Mouse (Mus musculus) telencephalon, adult 2 months (tissue): ENCODE measurements at regions not wholly inside any gene's neighbourhood (a gene's known extent, or its start where the extent isn't known, plus 50 kb on each side); places are given as distances from the start of the nearest gene placed in this dataset.
A peak's percentile ranks its signal among the peaks of the same experiment; 100 is the strongest.
"Not testable (repeated sequence)": the region's sequence is repeated elsewhere in the genome, so short reads cannot be mapped to it uniquely, and the experiment has no call there.

ENCODE experiments used
- DNase-seq: peaks from one replicate; pipeline ENCODE4 v3.0.0-alpha.2; 2011; ENCODE audit warnings: low read depth, low spot score

DNA sequence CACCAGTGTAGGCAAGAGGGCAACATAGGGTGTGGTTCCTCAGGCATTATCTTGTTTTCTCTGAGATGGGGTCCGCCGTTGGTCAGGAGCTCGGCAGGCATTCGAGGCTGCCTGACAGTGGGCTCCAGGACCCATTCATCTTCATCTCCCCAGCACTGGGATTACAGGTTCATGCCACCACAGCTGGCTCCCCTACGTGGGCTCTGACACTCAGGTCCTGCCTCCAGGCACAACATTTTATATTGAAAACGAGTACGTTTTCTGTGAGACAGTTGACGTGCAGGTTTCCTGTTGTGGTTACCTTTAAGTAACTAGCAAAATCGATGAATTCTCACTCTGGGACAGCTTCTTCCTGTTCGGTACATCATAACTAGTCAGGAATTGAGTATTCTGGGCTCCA, 157.3 kb upstream of the Arglu1 start:
- DNase-seq = no peak

DNA sequence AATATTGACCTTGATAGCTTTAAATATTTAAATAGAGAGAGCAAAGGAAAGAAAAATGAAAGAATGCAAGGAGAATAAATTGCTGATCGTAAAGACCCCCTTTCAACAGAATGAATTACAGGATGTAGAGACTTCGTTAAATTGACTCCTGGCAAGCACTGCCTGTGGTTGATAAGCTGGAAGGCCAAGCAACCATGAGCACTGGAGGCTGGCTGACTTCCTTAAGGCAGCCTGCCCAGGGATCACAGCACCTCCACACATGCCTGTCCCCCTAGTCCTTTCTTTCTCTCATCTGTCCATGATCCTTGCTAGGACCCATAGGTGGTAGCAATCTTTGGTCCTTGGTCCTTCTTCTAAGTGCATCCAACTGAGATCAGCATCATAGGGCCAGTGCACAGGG, 152.0 kb upstream of the Arglu1 start:
- no peak for DNase-seq

DNA sequence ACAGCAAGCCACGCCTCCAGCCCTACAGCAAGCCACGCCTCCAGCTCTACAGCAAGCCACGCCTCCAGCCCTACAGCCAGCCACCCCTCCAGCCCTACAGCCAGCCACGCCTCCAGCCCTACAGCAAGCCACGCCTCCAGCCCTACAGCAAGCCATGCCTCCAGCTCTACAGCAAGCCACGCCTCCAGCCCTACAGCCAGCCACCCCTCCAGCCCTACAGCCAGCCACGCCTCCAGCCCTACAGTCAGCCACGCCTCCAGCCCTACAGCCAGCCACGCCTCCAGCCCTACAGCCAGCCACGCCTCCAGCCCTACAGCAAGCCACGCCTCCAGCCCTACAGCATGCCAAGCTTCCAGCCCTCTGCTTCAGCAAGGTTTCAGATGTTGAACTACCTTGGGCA, 145.8 kb upstream of the Arglu1 start:
- DNase-seq = not testable (repeated sequence)

DNA sequence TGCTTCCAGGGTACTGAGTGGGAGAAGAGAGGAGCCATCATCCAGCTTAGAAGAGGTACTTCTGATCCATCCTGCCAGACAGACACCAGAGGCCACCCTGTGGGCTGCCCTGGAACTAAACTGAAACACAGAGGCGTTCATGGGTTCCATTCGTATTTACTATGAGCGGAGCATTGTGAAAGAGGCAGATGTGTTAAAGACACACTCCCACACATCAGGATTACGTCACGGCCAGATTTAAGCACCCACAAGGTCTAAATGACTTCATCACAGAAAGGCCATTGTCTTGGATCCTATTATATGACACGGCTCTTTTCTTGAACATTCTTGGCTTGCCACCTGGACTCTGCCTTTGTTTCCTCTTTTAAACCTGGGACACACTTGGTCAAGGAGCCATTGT, 141.0 kb upstream of the Arglu1 start:
- DNase-seq = no peak

DNA sequence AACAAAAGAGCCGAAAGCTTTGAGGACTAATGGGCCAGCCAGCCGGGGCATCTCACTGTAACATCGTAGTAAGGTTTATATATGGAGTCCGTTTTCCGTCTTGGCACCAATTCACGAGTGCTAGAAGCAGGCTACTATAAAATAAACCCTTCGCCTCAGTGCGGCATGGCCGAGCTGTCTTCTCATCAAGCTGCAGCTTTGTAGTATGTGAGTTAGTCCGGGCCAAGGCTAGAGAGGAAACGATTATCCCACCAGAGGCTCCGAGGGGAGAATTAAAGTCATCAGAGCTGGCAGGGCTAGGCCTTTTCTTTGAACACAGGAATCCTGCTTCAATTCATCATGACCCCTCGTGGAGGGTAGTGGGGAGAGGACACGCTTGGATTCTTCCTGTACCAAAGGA, 138.9 kb upstream of the Arglu1 start:
- no peak for DNase-seq

DNA sequence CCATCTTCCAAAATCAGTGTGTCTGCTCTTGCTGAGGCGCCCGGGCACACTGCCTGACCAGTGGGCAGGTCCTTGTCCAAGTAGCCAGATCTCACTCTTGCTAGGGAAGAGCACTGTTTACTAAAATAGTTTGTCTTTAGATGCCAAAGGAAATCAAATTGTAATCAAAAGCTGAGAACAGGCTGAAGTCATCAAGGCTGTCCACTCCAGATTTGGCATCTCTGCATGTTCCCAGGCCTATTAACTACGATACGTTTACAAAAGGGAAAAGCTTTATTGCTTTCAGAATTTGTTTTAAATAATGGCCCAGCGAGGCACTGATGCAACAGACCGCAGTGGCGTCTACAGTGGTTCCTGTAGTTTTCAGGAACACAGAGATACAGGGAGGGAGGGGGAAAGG, 137.2 kb upstream of the Arglu1 start:
- DNase-seq = no peak

DNA sequence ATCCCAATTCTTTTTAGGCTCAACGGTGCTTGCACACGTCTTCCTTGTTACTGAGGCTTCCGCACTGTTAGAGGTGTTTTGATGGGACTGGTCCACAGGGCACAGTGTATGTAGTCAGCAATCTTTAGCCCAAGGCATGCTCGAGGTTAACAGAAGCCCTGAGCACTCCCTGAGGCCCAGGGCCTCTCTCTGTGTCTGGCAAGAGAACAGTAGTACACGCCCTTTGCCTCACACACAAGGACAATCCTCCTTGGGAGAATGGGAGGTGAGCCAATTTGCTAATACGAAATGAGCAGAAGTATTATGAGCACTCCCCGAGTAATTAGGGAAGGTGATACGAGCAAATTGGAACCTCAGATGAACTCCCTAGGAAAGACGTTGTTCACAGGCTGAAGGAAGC, 136.5 kb upstream of the Arglu1 start:
- DNase-seq = no peak

DNA sequence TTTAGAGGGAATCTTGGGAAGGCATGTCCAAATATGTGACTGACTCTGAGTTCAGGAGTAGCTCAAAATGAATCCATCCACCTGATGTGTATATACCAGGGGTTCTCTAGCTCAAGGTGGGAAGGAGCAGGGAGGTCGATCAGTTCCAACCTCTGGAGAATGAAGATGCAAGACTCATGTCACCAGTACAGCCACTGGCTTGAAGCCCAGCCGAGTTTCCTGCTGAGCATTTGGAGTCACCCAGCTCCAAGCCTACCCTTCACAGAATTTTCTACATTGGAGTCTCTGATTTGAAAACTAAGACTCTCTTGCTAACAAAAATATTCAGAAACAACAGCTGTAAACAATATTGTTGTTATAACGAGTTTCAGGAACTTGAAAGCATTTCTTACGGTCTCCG, 134.6 kb upstream of the Arglu1 start:
- no peak for DNase-seq

DNA sequence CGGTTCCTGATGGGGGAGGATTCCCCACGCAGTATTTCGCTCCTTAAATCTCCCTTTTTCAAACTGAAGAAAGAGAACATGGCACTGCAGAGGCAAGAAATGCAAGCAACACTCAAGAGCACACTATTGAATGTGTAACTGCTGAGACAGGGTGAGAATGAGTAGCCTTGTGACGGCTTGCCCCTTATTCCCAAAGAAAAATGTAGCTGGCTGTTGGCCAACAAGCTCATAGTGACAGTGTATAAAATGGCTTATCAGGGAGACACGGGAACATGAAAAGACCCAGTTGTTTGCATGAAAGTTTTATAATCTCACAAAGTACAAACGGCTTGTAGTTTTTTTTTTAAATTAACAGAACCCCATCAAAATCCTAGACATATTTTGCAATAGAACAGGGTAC, 130.8 kb upstream of the Arglu1 start:
- no peak for DNase-seq

DNA sequence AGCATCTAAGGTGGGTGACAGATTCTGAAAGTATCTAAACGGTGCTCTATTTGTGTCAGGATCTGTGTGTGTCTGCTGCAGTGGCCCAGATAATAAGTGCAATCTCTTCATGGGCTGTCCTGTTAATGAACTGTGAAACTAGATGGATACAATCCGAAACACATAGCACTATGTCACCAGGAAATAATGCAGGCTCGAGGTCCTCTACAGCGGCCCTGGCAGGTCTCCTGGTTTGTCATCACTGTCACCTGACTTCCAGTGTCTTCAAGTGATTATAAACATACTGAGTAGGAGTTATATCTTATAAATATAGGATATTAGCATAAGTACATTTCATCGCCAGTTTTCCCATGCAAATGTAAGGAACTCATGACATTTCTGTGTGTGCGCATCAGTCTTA, 130.3 kb upstream of the Arglu1 start:
- no peak for DNase-seq

DNA sequence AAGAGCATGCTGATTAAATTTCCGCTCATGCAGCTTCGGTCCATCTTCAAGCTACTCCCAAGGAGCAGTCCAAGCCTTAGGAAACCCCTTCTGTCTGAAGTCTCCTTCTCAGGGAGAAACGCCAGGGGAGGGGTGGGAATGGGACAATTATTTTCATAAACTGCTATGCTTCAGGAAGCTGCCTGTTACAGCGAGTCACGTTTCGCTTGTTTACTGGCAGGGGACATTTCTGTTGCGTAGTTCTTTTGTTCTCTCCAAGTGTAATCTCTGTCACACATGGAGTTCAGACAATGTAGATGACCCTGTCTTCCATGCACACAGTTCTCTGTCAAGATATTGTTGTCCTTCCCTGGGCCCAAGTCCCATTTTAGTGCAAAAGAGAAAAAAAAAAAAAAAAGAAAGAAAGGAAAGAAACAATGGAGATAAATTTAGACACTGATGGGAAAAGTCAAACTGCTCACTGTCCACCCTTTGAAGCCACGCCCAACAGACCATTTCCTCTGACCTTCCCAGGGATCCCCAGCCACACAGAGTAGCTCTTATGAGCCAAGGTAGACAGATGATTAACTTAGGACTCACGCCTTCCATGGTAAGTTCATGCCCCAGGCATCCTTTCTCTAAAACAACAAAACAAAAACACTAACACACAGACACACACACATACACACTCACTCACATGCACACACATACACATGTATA, 129.1 kb upstream of the Arglu1 start:
- no peak for DNase-seq

DNA sequence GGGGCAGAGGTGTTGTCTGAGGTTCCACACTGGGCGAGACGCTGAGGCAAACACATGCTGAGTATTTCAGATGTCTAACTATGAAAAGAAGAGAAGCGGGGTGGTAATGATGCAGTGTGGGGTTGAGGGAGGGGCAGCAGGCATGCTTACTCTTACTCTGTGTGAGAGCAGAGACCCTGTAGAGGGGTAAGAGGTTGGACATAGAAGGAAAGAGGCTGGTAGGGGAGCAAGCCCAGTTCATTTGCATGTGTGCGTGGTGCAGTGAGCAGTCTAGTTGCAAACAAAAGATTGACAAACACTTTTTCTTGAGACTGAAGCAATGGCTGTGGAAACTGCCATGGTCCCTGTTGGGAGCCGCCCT, 122.5 kb upstream of the Arglu1 start:
- DNase-seq = no peak

DNA sequence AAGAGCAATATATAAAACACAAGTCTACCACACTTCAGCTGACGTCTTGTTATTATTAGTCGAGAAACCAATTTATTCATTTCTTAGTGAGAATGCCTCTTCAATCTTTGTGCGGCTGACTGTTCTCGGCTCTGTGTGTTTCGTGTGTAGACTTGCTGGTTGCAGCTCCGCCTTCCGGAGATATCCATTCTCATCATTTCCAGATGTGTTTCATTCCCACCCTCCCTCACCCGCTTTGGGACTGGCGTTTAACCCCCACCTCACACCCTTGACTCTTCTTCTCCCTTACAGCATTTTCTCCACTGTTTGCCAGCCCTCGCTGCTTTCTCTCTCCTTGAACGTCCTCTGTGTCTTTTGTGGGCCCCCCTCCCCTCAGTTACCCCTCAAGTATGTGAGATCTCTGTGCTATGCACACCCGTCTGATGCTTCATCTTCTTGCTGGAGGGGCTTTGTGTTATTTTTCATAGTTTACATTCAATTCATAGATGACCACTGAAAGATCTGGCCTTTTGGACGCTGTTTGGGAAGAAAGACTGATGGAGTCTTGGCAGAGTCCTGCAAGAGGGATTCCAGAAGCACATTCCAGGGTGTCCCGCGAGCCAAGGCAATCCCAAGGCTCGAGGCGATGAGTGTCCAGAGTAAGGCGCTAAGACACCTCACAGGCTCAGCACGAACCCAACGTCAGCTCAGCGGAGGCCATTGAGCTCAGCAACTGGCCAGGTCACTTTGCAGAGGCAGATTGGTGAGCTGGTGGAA, 121.9 kb upstream of the Arglu1 start:
- DNase-seq = no peak

DNA sequence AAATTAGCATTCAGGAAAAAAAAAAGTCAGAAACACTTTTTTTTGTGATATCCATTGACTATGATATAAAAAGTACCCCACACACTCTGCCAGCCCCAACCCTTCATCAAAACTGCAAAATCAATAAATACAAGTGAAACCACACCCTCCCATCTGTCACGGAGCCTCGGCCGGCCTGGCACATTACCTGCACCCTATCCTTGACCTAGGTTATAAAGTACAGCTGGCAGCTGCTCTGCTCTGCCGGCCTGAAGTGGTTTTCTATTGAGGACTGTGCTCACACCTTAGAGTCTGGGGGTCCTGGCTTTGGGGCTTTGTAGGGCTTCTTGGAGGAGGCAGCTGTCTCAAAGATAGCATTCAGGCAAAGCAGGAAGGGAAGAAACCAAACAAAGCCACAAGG, 120.6 kb upstream of the Arglu1 start:
- DNase-seq = no peak

DNA sequence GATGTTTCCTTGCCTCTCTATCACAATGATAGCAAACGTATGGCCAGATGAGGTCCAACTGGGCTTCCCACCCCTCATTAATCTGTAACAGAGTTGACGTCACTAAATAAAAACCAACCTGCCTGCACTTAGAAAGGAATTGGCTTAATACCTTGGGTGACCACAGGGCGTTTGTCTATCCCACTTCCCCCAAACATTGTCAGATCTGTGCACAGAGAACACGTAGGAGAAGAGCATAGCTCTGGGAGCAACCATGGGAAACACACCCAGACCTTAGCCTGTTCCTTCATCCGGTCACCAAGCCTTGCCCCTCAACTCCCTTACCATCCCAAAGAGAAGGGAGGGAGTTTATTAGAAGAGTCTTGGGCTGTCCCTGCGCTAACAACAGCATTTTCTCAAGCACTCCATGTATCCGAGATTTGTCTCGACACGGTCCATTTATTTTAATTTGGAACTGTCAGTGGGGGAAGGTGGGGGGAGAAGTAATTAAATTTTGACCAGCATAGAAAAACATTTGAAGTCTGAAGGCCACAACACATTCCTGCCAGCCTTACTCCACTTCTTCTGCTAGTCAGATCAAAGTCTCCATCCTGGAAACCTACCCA, 119.6 kb upstream of the Arglu1 start:
- no peak for DNase-seq

DNA sequence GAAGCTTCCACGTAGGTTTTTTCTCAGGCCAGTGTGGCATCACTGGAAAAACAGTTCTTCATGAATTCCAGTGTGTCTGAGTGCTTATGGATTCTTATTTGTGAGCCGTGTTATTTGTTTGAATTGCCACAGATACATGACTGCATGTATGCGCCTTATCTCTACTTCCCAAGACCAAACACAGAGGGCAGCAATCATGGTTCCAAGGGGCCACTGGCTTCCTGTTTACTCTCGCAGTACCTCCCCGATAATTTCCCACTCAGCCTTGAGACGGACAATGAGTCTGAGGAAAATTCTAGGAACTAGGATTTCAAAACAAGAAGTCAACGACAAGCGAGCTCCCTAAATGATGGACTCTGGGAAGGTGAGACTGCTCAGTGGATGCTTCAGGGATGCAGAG, 119.0 kb upstream of the Arglu1 start:
- DNase-seq = no peak

DNA sequence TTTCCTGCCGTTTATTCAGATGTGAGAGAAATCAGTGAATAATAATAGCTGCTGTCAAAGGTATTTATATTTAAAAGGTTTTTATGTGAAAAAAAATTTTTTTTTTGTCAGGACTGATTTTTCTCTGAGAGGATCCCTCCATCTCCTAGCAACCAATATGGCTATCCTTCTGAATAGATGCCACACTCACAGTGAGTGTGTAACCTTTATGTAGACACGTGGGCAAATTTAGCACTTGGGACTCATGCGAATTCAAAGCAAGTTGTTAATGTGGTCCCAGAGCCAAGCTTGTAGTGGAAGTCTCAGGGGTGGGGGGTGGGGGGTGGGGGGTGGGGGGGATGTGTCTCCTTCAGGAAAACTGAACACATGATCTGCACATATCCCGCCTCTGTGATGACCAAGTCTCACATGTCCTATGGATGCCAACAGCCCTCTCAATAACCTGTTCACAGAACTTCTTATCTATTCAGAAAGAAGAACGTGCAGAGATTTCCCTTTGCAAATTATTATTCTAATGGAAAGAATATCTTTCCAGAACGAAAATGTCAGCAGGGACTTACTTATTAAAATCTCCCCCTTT, 112.5 kb upstream of the Arglu1 start:
- DNase-seq = peak; percentile 27

DNA sequence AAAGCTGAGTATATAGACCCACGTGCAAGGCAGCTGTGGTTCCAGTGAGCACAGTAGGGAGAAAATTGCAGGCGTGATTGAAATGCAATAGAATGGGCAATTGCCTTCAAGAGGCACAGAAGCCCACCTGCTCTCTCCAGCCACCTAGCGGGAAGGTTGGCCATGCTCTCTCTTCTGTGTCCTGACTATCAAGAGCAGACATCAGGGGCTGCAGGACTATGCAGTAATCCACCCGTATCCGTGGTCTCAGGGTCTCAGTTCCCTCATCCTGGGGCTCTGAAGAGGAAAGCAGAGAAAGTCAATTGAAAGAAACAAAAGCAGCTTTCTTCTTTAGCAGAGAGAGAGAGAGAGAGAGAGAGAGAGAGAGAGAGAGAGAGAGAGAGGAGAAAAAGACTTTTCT, 112.0 kb upstream of the Arglu1 start:
- DNase-seq = no peak

DNA sequence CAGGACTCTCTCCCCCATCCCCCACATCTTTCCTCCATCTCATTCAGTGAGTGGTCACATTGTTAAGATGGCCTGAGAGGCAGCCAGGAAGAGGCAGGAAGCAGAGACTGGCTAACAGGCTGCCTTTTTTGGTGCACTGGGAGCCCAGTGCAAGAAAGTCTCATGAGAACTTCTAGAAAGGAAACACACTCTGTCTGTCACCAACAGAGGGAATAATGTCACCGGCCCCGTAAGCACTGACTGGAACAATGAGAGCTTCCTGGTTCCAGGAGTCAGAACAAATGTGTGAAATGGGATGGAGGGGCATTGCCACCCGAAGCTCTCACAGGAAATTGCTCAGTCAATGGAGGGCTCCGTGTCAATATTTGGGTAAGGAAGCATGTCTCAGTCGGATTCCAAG, 111.3 kb upstream of the Arglu1 start:
- DNase-seq = no peak

DNA sequence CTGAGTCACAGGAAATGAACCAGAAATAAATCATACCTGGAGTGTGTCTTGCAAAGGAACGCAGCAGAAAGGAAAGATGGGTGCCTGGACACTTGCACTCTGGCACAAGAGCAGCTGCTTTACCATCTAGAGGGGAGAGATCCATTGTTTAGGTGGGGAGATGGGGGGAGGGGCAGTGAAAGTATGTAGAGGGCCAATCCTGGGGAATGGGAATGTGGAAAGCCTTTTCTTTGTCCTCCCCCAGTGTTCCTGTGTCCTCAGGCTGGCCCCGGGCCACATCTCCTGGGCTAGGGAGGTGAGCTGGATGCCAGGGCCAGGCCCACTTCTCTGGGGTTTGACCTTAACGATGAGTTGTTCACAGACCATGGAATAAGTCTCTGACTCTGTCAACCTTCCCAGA, 107.2 kb upstream of the Arglu1 start:
- DNase-seq = no peak

DNA sequence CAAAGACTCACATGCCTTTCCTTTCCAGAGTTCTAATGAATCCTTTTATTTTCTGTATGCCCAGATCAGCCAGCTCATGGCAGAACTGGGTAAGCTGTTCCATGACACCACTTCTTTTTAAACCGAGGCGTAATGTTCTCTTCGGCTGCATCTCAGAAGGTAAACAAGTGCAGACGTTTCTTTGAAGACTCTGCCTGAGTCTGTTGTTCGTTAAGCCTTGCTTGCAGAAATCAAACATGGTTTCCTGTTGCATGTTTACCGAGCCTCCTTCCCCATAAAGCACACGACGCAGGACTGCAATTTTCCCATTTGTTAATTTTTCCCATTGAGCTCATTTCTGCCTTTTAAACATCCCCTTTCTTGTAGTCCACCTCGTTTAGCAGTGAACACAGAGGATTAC, 106.6 kb upstream of the Arglu1 start:
- DNase-seq = no peak

DNA sequence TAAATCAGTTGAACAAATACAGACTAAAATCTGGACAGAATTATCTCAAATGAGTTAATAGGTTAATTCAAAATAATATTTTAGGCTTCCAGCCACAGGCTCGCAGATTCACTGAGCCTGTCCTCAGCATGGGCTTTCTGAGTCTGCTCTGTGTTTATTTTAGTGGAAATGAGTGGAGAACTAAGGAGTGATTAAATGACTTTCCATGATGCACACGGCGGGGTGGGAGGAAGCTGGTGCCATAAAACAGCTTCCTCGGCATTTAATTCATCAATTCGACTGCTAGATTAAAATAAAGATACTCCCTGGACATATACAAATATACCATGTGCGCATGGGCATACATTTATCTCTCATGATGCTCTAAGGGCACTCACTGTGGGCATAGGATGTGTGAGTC, 104.4 kb upstream of the Arglu1 start:
- DNase-seq = no peak

DNA sequence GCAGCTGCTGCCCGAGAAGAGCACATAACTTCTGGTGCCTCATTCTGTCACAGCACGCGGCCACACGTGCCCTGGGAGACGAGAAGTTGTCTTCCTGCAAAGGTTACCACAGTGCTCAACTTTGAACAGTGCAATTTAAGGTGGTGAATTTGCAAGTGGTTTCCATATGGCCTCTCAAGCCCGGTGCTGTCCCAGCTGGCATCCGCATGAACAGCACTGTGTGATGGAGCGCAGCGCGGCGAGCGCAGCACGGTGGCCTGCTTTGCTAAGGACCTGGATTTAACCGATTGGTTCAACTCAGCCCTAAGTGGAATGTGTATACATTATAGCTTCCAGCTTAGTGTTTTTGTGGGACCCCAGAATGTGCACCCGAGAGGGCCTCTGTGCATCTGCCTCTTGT, 89.6 kb upstream of the Arglu1 start:
- no peak for DNase-seq
